Mouse (Mus musculus) neural tube, embryonic 14.5 days (tissue): ENCODE measurements at regions not wholly inside any gene's neighbourhood (a gene's known extent, or its start where the extent isn't known, plus 50 kb on each side); places are given as distances from the start of the nearest gene placed in this dataset.

Experiments
- ATAC-seq: fragments of 200-750 bp; cut with Nextera tagmentation; 2 replicates; pipeline ENCODE4 v1.8.0; 2017; ENCODE audit warnings: low read depth, mild to moderate bottlenecking, moderate TSS enrichment, moderate library complexity
- H3K27ac ChIP-seq: fragments of 300-500 bp; sonication (generic); 2 replicates; pipeline ENCODE4 v1.5.1; 2014; ENCODE audit warnings: low read depth, mild to moderate bottlenecking, control low read depth, low read length, moderate library complexity, mixed read lengths
- H3K27me3 ChIP-seq: fragments of 300-500 bp; sonication (generic); 2 replicates; pipeline ENCODE4 v1.6.1; 2014; ENCODE audit warnings: low read length; ENCODE audit not compliant: control insufficient read depth, insufficient read depth
- H3K36me3 ChIP-seq: fragments of 300-500 bp; sonication (generic); 2 replicates; pipeline ENCODE4 v1.6.1; 2014; ENCODE audit warnings: low read length, mixed read lengths; ENCODE audit not compliant: control insufficient read depth, insufficient read depth
- H3K4me1 ChIP-seq: fragments of 300-500 bp; sonication (generic); 2 replicates; pipeline ENCODE4 v1.6.1; 2014; ENCODE audit warnings: low read length; ENCODE audit not compliant: control insufficient read depth, insufficient read depth
- H3K4me2 ChIP-seq: fragments of 300-500 bp; sonication (generic); 2 replicates; pipeline ENCODE4 v1.6.1; 2014; ENCODE audit warnings: mild to moderate bottlenecking, low read depth, low read length, control low read depth
- H3K4me3 ChIP-seq: fragments of 300-500 bp; sonication (generic); 2 replicates; pipeline ENCODE4 v1.5.1; 2014; ENCODE audit warnings: low read depth, low read length, control low read depth, mixed read lengths
- H3K9ac ChIP-seq: fragments of 300-500 bp; sonication (generic); replicated peaks from 2 replicates; pipeline ENCODE4 v1.6.1; 2014; ENCODE audit warnings: low read depth, mild to moderate bottlenecking, control low read depth, low read length, mixed read lengths
- H3K9me3 ChIP-seq: fragments of 300-500 bp; sonication (generic); 2 replicates; pipeline ENCODE4 v1.6.1; 2016; ENCODE audit warnings: low read length; ENCODE audit not compliant: control insufficient read depth
- WGBS: fragments of 180-500 bp; shearing (Covaris S2); extraction: QIAGEN DNeasy Blood & Tissue Kit; methylation state at CpG from one replicate; pipeline ENCODE4 v1.1.7; 2014; 5-methylcytosine and 5-hydroxymethylcytosine counted together

DNA sequence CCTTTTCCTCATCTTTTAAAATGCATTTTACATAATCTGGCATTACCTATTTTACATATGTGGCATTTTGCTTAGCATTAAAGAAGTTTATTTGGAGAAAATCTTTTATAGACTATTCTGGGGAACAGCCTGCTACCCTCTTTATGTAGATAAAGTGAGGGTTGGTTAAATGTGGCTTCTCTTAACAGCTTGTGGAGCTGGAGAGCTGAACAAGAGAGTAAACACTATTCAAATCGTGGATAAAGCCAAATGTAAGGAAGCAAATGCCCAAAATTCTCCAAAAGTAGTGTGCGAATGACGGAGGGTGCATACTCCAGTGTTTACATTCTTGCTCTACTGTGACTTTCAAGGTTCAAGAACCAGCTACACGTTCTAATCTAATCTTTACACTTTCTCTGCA lies 833.9 kb upstream of the Tenm2 start:
- Histone ChIP-seq H3K36me3 (no peaks in the 10 kb centered on the region), H3K4me1 (no peaks in the 10 kb centered on the region), H3K27ac (no peak overlapping the region), H3K4me2 (no peak overlapping the region), H3K4me3 (no peak overlapping the region), H3K9me3 (no peaks in the 10 kb centered on the region), H3K27me3 (no peaks in the 10 kb centered on the region), H3K9ac (no peak overlapping the region)
- no peak for ATAC-seq
- WGBS, result 75% methylated on average over 4 of the region's 4 CpGs

DNA sequence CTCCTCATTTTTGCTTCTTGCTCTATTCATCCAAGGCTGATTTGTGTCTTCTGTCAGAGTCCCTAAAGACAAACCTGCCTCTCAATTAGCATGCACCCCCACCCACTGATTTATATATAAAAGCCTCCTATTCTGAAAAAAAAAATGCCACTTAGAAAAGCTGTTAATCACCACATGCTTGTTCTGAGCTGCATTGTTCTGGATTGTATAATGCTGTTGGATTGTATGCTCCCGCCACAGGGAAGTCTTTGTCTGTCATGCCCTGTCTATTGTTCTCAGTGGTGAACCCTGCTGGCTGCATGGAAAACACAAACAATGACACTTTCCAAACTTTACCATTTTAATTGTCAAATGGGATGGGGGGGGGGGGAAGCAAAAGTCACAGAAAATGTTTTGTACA lies 831.9 kb upstream of the Tenm2 start:
- H3K4me3 ChIP-seq, result no peak overlapping the region
- H3K27ac ChIP-seq, result no peak overlapping the region
- WGBS, result 21% methylated on average over 1 of the region's 1 CpGs
- ATAC-seq, result 0 out of 2 replicates have a peak, but pooled peaks have one; percentile 49
- H3K4me1 ChIP-seq, result no peaks in the 10 kb centered on the region
- no peak overlapping the region for H3K9ac ChIP-seq
- H3K27me3 ChIP-seq, result no peaks in the 10 kb centered on the region
- no peaks in the 10 kb centered on the region for H3K9me3 ChIP-seq
- H3K4me2 ChIP-seq, result no peak overlapping the region
- no peaks in the 10 kb centered on the region for H3K36me3 ChIP-seq

DNA sequence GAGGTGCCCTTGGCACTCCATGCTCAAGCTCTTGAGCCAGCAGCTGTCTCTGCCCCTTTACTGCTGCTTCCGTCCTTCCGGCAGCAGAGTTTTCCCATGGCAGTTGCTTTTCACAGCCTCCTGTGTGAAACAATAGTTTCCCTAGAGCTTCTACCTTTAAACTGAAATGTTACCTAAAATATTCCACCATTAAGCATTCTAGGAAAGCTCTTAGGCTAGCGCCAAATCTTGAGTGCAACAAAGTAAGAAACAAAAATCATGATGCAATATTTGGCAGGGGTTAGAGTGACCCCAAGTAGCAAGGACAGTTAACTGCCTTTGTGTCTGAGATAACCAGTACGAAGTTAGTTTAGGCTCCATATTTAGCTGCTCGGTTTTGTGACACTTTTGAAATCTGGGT lies 830.3 kb upstream of the Tenm2 start:
- Histone ChIP-seq H3K4me2 (no peak overlapping the region), H3K9ac (no peak overlapping the region), H3K4me1 (no peaks in the 10 kb centered on the region), H3K27me3 (no peaks in the 10 kb centered on the region), H3K27ac (no peak overlapping the region), H3K9me3 (no peaks in the 10 kb centered on the region), H3K4me3 (no peak overlapping the region), H3K36me3 (no peaks in the 10 kb centered on the region)
- WGBS, result 79% methylated on average over 5 of the region's 5 CpGs
- ATAC-seq, result no peak

DNA sequence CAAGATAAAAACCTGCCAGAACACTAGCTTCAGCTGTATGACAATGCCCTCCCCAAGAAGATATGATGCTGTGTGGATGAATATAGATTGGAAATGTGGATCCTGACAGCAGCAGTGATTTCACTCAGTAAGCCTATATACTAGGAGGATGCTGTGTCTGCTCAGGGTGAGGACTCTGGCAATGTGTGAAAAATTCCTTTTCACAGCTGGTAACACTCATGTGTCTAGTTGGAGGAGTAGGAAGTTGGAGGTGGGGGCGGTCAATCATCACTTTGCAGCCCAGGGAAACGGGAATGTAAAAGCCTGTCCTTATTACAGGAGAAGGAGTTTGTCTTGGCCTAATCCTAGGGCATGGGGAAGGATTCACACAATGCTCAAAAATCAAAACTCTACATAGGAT lies 824.3 kb upstream of the Tenm2 start:
- Histone ChIP-seq H3K36me3 (no peaks in the 10 kb centered on the region), H3K27me3 (no peaks in the 10 kb centered on the region), H3K9me3 (no peaks in the 10 kb centered on the region), H3K9ac (no peak overlapping the region), H3K27ac (no peak overlapping the region), H3K4me1 (no peaks in the 10 kb centered on the region), H3K4me2 (no peak overlapping the region), H3K4me3 (no peak overlapping the region)
- 82% methylated on average over 2 of the region's 2 CpGs for WGBS
- no peak for ATAC-seq

DNA sequence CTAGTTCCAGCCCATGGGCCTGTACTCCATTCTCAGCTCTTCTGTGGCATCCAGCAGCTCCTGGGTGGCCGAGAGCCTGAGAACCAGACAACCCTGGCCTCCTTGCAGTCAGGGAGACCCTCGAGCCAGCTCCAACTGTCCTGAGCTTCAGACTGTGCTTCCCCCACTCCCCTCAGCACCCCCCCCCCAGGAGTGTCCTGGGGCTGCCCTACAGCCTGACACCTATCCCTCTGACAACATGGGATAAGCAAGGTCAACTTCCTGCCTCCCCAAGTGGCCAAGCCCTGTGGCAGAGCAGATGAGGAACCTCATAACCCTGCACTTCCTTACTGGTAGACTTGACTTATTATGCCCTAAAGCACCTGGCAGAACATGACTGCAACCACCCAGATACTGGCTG lies 823.1 kb upstream of the Tenm2 start:
- no peak overlapping the region for H3K9ac ChIP-seq
- H3K27me3 ChIP-seq, result no peaks in the 10 kb centered on the region
- no peak overlapping the region for H3K4me2 ChIP-seq
- no peaks in the 10 kb centered on the region for H3K4me1 ChIP-seq
- H3K27ac ChIP-seq, result no peak overlapping the region
- H3K36me3 ChIP-seq, result no peaks in the 10 kb centered on the region
- ATAC-seq, result no peak
- 84% methylated on average over 2 of the region's 2 CpGs for WGBS
- no peak overlapping the region for H3K4me3 ChIP-seq
- no peaks in the 10 kb centered on the region for H3K9me3 ChIP-seq

DNA sequence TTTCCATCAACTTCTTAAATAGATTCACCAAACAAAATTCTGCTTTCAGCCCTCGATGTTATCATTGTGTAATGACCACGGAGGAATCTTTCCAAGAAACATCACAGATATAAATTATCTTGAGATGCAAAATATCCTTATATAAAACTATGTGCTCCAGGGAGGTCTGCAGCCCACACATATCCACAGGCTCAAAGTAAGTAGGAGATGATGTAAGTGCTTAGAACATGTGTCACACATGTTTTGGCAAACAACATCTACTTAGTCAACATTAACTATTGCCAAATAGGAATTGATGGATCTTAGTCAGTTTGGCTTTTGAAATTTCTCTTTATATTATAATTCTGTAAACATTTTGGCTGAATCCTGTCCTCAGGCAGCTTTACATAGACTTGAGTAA lies 800.8 kb upstream of the Tenm2 start:
- Histone ChIP-seq H3K27me3 (no peaks in the 10 kb centered on the region), H3K4me3 (no peak overlapping the region), H3K9ac (no peak overlapping the region), H3K4me1 (no peaks in the 10 kb centered on the region), H3K36me3 (no peaks in the 10 kb centered on the region), H3K4me2 (no peak overlapping the region), H3K27ac (no peak overlapping the region), H3K9me3 (no peaks in the 10 kb centered on the region)
- no peak for ATAC-seq
- 84% methylated on average over 2 of the region's 2 CpGs for WGBS

DNA sequence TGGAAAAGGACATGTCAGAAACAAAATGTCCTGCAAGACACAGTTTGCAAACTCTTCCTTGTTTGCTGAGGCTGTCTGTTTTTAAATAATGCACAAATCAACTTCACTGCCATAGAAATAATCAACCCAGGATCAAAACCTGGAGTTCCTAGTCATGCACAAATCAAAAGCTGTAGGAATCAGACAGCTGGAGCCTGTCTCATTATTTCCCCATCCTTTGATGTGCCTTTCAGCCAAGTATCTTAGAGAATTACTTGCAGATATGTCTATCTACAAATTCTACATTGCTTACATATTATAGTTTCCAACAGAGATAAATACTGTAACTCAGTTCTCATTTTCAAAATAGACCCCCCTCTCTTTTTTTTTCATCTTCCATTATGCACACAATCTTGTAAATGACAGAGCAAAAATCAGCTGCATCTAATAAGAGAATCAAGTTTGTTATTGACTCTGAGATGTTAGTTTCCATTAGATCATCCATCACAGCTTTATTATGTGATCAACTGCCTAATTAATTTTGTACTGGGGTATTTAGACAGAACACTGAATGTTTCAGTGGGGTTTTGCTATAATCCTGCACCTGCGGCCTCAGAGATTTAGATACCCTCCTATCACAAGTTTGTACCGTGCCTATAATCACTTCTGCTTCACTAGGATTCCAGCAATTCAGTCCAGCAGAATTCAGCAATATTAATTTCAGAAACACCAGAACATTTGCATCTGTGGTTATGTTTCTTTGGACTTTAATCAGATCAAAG lies 798.9 kb upstream of the Tenm2 start:
- H3K9me3 ChIP-seq, result no peaks in the 10 kb centered on the region
- no peaks in the 10 kb centered on the region for H3K27me3 ChIP-seq
- H3K27ac ChIP-seq, result no peak overlapping the region
- H3K4me2 ChIP-seq, result no peak overlapping the region
- H3K4me1 ChIP-seq, result no peaks in the 10 kb centered on the region
- 76% methylated on average over 2 of the region's 2 CpGs for WGBS
- no peak for ATAC-seq
- no peak overlapping the region for H3K9ac ChIP-seq
- no peaks in the 10 kb centered on the region for H3K36me3 ChIP-seq
- no peak overlapping the region for H3K4me3 ChIP-seq

DNA sequence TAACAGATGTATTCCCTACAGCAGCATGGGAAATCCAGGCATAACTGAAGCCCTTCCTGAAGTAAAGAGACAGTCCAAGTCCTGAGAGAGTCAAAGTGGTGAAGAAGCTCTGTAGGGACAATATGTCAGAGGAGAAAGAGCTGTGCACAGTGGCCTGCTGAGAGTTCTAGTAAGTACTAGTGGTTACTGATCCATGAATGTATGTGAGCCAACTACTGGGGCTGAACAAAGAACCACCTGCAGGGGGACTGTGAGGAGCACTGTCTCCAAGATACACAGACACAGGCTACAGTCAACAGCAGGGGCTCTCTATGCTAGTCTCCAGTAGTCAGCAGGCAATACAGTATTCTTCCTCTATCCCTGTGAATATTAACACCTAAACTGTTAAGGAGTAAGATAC lies 785.9 kb upstream of the Tenm2 start:
- Histone ChIP-seq H3K27ac (no peak overlapping the region), H3K9me3 (no peaks in the 10 kb centered on the region), H3K4me2 (no peak overlapping the region), H3K9ac (no peak overlapping the region), H3K4me3 (no peak overlapping the region), H3K36me3 (no peaks in the 10 kb centered on the region), H3K27me3 (no peaks in the 10 kb centered on the region), H3K4me1 (no peaks in the 10 kb centered on the region)
- no peak for ATAC-seq

DNA sequence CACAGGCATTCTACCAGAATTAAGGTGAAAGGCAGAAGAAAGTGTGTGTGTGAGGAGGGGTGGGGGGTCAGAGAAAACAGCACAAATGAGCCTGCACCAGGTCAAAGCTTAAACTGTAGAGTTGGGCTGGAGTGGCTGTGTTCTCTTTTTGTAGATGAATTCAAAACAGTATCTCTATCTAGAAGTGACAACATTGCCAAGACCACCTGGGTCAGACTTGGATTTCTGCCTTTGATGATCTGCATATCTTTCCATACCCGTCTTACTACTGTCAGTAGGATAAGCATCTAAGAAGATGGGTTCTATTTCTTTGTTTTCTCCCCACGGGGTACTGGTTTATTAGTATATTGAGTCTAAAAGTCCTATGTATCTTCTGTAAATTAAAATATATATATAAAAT lies 742.4 kb upstream of the Tenm2 start:
- Histone ChIP-seq H3K4me3 (no peak overlapping the region), H3K9me3 (no peaks in the 10 kb centered on the region), H3K4me1 (no peaks in the 10 kb centered on the region), H3K36me3 (no peaks in the 10 kb centered on the region), H3K4me2 (no peak overlapping the region), H3K27ac (no peak overlapping the region), H3K27me3 (no peaks in the 10 kb centered on the region), H3K9ac (no peak overlapping the region)
- 93% methylated on average over 2 of the region's 2 CpGs for WGBS
- ATAC-seq, result no peak
